Mouse (Mus musculus) liver, embryonic 13.5 days (tissue): ENCODE data around the gene Yars. TPM values are rescaled to one million over a fixed set of nuclear protein-coding genes. Genes with fewer than 3 reads are reported as not detected.
A peak's percentile ranks its signal among the peaks of the same experiment; 100 is the strongest.

Experiments used
- ATAC-seq: fragments of 200-750 bp; cut with Nextera tagmentation; 2 replicates; pipeline ENCODE4 v1.8.0; 2017; ENCODE audit warnings: low read depth, mild to moderate bottlenecking, moderate number of reproducible peaks, moderate library complexity
- DNase-seq: peaks from one replicate; pipeline ENCODE4 v3.0.0; 2022
- H3K27ac ChIP-seq: fragments of 300-500 bp; sonication (generic); 2 replicates; pipeline ENCODE4 v1.5.1; 2015; ENCODE audit warnings: moderate library complexity, mild to moderate bottlenecking, inconsistent platforms
- H3K27me3 ChIP-seq: fragments of 300-500 bp; sonication (generic); 2 replicates; pipeline ENCODE4 v1.6.1; 2015; ENCODE audit warnings: mild to moderate bottlenecking, inconsistent platforms
- H3K36me3 ChIP-seq: fragments of 300-500 bp; sonication (generic); 2 replicates; pipeline ENCODE4 v1.6.1; 2015; ENCODE audit warnings: mild to moderate bottlenecking, inconsistent platforms
- H3K4me1 ChIP-seq: fragments of 300-500 bp; sonication (generic); replicated peaks from 2 replicates; pipeline ENCODE4 v1.6.1; 2015; ENCODE audit warnings: inconsistent platforms
- H3K4me2 ChIP-seq: fragments of 300-500 bp; sonication (generic); 2 replicates; pipeline ENCODE4 v1.6.1; 2015; ENCODE audit warnings: inconsistent platforms, mild to moderate bottlenecking, moderate library complexity
- H3K4me3 ChIP-seq: fragments of 300-500 bp; sonication (generic); replicated peaks from 2 replicates; pipeline ENCODE4 v1.5.1; 2015; ENCODE audit warnings: mild to moderate bottlenecking, inconsistent platforms
- H3K9ac ChIP-seq: fragments of 300-500 bp; sonication (generic); 2 replicates; pipeline ENCODE4 v1.6.1; 2015; ENCODE audit warnings: mild to moderate bottlenecking, inconsistent platforms
- H3K9me3 ChIP-seq: fragments of 300-500 bp; sonication (generic); replicated peaks from 2 replicates; pipeline ENCODE4 v1.6.1; 2016; ENCODE audit warnings: inconsistent platforms
- WGBS: fragments of 180-500 bp; shearing (Covaris S2); methylation state at CpG from one replicate; pipeline ENCODE4 v1.1.7; 2015; ENCODE audit not compliant: insufficient replicate concordance; 5-methylcytosine and 5-hydroxymethylcytosine counted together
- polyA plus RNA-seq: library from polyadenylated mRNA; unstranded; fragments of >200 nt; fragmentation: Nextera tagmentation; extraction: Ambion mirVana; gene quantifications from 2 replicates; pipeline ENCODE4 v1.2.1, GENCODE M21; 2015

The Yars gene
- polyA plus RNA-seq, 1 experiment from 2014 or later, result 69.9 TPM

DNA sequence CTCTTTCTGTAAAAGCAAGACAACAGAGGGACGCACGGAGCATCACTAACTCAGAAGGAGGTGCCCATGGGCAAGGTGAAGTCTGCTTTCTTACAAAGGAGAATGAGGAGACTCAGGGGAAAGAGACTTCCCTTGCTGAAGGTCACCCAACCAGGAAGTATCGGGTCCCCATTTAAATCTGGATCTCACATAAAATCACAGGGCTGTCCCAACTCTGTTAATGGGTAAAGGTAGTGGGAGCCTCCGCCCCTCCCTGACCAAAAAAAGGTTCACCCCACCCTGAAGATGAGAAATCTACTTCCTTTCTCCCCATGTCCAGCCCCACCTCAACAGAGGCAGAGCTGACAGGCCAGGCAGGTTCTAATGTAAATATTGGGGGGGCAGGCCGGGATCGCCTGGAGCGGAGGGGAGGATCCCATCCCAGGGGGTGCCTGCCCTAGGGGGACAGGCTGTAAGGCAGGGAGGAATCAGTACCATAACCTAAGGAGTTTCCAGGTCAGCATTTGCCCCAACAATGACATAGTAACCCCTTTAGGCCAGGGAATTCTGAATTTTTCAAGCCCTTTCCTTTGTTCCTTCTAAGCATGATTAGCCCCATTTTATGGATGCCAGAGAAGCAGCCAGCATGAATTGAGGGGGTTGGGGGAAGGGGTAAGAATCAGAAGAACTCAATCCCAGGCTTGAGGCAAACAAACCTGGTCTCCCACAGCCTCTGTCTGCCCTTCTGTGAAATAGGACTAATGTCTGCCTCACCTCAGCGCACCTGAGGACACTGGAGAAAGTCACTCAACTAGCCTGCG lies 43.2 kb downstream of the Yars start:
- Histone ChIP-seq H3K9me3 (no peaks in the 10 kb centered on the region), H3K36me3 (no peaks in the 10 kb centered on the region), H3K4me2 (no peak overlapping the region), H3K4me3 (no peak overlapping the region), H3K9ac (no peak overlapping the region), H3K27ac (no peak overlapping the region), H3K4me1 (peaks cover 74% of the 10 kb centered on the region), H3K27me3 (peaks cover 41% of the 10 kb centered on the region)
- no peak for ATAC-seq
- no peak for DNase-seq
- WGBS, result 82% methylated on average over 9 of the region's 9 CpGs

- peak overlapping the region; percentile 54 for H3K4me2 ChIP-seq
- 7% methylated on average over 7 of the region's 7 CpGs for WGBS
- H3K9me3 ChIP-seq, result no peaks in the 10 kb centered on the region
- H3K9ac ChIP-seq, result no peak overlapping the region; the same call in 1 of the 2 replicates
- peaks cover 43% of the 10 kb centered on the region for H3K27me3 ChIP-seq
- DNase-seq (peak; percentile 77), ATAC-seq (peak; percentile 75)
- peak overlapping the region; percentile 90 for H3K27ac ChIP-seq
- H3K36me3 ChIP-seq, result no peaks in the 10 kb centered on the region
- 0 out of 2 replicates have a peak overlapping the region, but pooled peaks have one; percentile 6 for H3K4me3 ChIP-seq
- H3K4me1 ChIP-seq, result peaks cover 89% of the 10 kb centered on the region
Observed at GRCm38 (mm10) chr4:129234488-129234887, 44.9 kb downstream of the Yars start.

DNA sequence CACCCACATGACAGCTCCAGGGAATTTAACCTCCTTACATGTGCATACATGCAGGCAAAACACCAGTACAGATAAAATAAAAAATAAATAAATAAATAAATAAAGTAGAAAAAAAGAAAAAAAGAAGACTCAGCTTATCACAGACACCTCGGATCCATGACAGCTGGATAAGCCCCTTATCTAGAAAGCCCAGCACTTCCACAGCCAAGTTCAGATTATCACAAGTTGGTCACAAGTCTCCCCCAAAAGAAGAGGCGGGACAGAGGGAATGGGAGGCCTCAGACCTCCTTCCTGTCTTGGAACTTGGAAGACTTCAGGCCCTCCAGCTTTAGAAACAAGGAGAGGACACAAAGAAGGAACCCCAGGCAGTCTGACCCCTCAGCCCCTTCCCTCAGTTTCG lies 45.6 kb downstream of the Yars start:
- peaks cover 92% of the 10 kb centered on the region for H3K4me1 ChIP-seq
- H3K4me2 ChIP-seq, result peak overlapping the region; percentile 54
- H3K9ac ChIP-seq, result peak overlapping the region; percentile 30; the same call in 1 of the 2 replicates
- DNase-seq (peak; percentile 77), ATAC-seq (peak; percentile 65)
- no peaks in the 10 kb centered on the region for H3K9me3 ChIP-seq
- H3K36me3 ChIP-seq, result no peaks in the 10 kb centered on the region
- 31% methylated on average over 3 of the region's 3 CpGs for WGBS
- H3K27me3 ChIP-seq, result peaks cover 43% of the 10 kb centered on the region
- no peak overlapping the region for H3K4me3 ChIP-seq
- H3K27ac ChIP-seq, result peak overlapping the region; percentile 90

- H3K4me2 ChIP-seq, result no peak overlapping the region
- WGBS, result 61% methylated on average over 8 of the region's 8 CpGs
- H3K27ac ChIP-seq, result peak overlapping the region; percentile 90
- peaks cover 81% of the 10 kb centered on the region for H3K4me1 ChIP-seq
- DNase-seq, result no peak
- H3K36me3 ChIP-seq, result no peaks in the 10 kb centered on the region
- H3K9ac ChIP-seq, result no peak overlapping the region
- H3K9me3 ChIP-seq, result no peaks in the 10 kb centered on the region
- no peak overlapping the region for H3K4me3 ChIP-seq
- H3K27me3 ChIP-seq, result peaks cover 49% of the 10 kb centered on the region
- ATAC-seq, result no peak
Observed at GRCm38 (mm10) chr4:129236236-129236813, 46.8 kb downstream of the Yars start.

- Histone ChIP-seq H3K4me3 (peak overlapping the region; percentile 68), H3K9ac (no peak overlapping the region), H3K9me3 (no peaks in the 10 kb centered on the region), H3K36me3 (no peaks in the 10 kb centered on the region), H3K27ac (no peak overlapping the region), H3K27me3 (peaks cover 58% of the 10 kb centered on the region), H3K4me2 (peak overlapping the region; percentile 95), H3K4me1 (peaks cover 73% of the 10 kb centered on the region)
- ATAC-seq, result no peak
- DNase-seq, result no peak
- 19% methylated on average over 21 of the region's 21 CpGs for WGBS
Observed at GRCm38 (mm10) chr4:129237843-129238441, 48.4 kb downstream of the Yars start.

GRCm38 (mm10) chr4:129238579-129239016 lies 49.0 kb downstream of the Yars start:
- Histone ChIP-seq H3K9ac (peak overlapping the region; percentile 71), H3K9me3 (no peaks in the 10 kb centered on the region), H3K4me2 (peak overlapping the region; percentile 95), H3K27ac (no peak overlapping the region), H3K4me3 (peak overlapping the region; percentile 68), H3K36me3 (no peaks in the 10 kb centered on the region), H3K27me3 (peaks cover 61% of the 10 kb centered on the region), H3K4me1 (peaks cover 69% of the 10 kb centered on the region)
- DNase-seq, result no peak
- ATAC-seq, result no peak
- 2% methylated on average over 23 of the region's 23 CpGs for WGBS

DNA sequence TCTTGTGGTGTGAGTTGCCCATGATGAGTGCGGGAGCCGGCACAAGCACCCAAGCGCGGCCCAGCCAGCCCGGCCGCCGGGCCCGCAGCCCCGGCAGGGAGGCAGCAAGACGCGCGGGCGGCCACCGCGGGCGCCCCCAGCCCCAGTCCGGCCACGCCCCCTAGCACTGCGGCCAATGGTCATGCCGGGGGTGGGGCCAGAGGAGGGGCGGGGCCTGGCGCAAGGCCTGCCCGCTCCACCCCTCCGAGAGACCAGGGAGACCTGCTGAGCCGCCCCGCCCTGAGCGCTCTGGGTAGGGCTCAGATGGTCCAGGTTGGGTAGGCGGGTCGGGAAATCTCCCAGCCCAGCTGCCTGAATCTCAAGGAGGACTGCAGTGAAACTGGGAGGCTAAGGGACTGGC lies 49.5 kb downstream of the Yars start:
- peaks cover 61% of the 10 kb centered on the region for H3K27me3 ChIP-seq
- peak; percentile 80 for DNase-seq

DNA sequence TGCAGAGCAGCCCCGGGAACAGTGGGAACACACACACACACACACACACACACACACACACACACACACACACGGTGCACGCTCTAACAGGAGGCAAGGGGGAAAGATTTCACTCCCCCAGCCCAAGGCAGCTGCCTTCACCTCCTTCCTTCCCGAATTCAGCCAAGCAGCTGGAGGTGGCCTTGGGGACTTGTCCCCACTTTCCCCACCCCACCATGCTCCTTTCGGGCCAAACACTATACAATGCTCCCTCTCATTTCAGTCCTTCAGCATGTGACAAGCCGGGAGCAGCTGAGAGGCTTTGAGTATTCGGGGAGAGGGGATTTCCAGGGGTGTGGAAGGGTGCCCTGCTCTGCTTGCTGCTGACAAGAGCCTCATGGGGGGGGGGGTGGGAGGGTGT lies 52.3 kb downstream of the Yars start:
- Histone ChIP-seq H3K4me3 (no peak overlapping the region), H3K27me3 (peaks cover 89% of the 10 kb centered on the region), H3K9ac (no peak overlapping the region), H3K4me1 (peaks cover 57% of the 10 kb centered on the region), H3K9me3 (no peaks in the 10 kb centered on the region), H3K36me3 (no peaks in the 10 kb centered on the region), H3K4me2 (no peak overlapping the region), H3K27ac (no peak overlapping the region)
- no peak for DNase-seq
- WGBS, result 45% methylated on average over 7 of the region's 7 CpGs
- no peak for ATAC-seq

More for the DNA sequence above, 49.5 kb downstream of the Yars start:
- Histone ChIP-seq H3K4me1 (peaks cover 66% of the 10 kb centered on the region), H3K27ac (no peak overlapping the region), H3K36me3 (no peaks in the 10 kb centered on the region), H3K4me2 (peak overlapping the region; percentile 95), H3K9ac (peak overlapping the region; percentile 71), H3K4me3 (peak overlapping the region; percentile 68), H3K9me3 (no peaks in the 10 kb centered on the region)
- ATAC-seq, result peak; percentile 77
- under 1% methylated on average over 27 of the region's 29 CpGs for WGBS

GRCm38 (mm10) chr4:129242327-129242726 lies 52.8 kb downstream of the Yars start:
- 62% methylated on average over 4 of the region's 4 CpGs for WGBS
- peaks cover 57% of the 10 kb centered on the region for H3K4me1 ChIP-seq
- no peaks in the 10 kb centered on the region for H3K36me3 ChIP-seq
- H3K27me3 ChIP-seq, result peaks cover 92% of the 10 kb centered on the region
- H3K27ac ChIP-seq, result no peak overlapping the region
- ATAC-seq, result no peak
- DNase-seq, result no peak
- H3K4me3 ChIP-seq, result no peak overlapping the region
- no peak overlapping the region for H3K4me2 ChIP-seq
- no peaks in the 10 kb centered on the region for H3K9me3 ChIP-seq
- no peak overlapping the region for H3K9ac ChIP-seq

GRCm38 (mm10) chr4:129242761-129243160 lies 53.2 kb downstream of the Yars start:
- Histone ChIP-seq H3K36me3 (no peaks in the 10 kb centered on the region), H3K9ac (no peak overlapping the region), H3K27me3 (peaks cover 92% of the 10 kb centered on the region), H3K27ac (no peak overlapping the region), H3K9me3 (no peaks in the 10 kb centered on the region), H3K4me2 (no peak overlapping the region), H3K4me3 (no peak overlapping the region), H3K4me1 (peaks cover 57% of the 10 kb centered on the region)
- 60% methylated on average over 4 of the region's 4 CpGs for WGBS
- DNase-seq (no peak), ATAC-seq (no peak)

GRCm38 (mm10) chr4:129244802-129245201 lies 55.2 kb downstream of the Yars start:
- Histone ChIP-seq H3K36me3 (no peaks in the 10 kb centered on the region), H3K4me2 (no peak overlapping the region), H3K4me3 (no peak overlapping the region), H3K27ac (no peak overlapping the region), H3K27me3 (peaks cover 92% of the 10 kb centered on the region), H3K9ac (no peak overlapping the region), H3K9me3 (no peaks in the 10 kb centered on the region), H3K4me1 (peaks cover 51% of the 10 kb centered on the region)
- ATAC-seq, result no peak
- DNase-seq, result no peak
- 25% methylated on average over 4 of the region's 4 CpGs for WGBS
